Mouse (Mus musculus) cerebellum, postnatal 14 days (tissue): Measurements from ENCODE around the gene Tesmin.

Source experiments
- DNase-seq, 2 experiments: peaks; one replicate each; pipeline ENCODE4 v3.0.0; 2021; ENCODE audit warnings: mixed read lengths in 2 of 2

The Tesmin gene

GRCm38 (mm10) chr19:3449248-3449647, 60.6 kb downstream of the Tesmin start:
- DNase-seq = no peak

DNA sequence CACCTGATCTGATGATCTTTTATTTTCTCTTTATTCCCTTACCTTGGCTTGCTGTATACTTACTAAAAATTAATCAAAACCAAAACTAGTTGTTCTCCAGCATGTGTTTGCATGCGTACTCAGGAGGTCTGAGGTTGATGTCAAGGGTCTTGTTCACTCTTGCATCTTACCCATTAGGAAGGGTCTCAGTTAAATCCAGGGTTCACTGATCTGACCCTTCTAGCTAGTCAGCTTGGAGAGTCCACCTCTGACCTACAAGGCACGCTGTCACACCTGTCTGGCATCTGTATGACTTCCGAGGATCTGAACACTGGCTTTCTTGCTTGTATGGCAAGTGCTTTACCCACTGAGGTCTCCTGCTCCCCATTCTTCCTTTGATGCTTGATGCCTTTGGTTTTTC, 62.1 kb downstream of the Tesmin start:
- DNase-seq = no peak

DNA sequence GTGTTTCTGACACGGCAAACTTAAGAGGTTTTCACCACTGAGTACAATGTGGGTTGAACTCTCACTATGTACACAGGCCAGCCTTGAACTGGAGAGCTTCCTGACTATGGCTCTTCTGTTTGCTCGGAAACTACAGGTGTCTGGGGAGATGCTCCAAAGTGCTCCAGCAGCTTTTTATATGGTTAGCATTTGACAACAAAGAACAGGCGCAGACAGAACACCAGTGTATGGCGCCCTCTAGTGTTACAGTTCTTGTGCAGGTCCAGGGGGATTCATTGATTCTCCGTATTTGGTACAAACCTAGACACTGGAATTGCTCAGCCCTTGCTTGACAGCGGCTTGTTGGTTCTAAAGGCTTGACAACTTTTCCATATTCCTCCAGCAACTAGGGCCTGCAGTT, 62.5 kb downstream of the Tesmin start:
- peak; percentile 85 to 88 for DNase-seq

GRCm38 (mm10) chr19:3451649-3452048, 63.0 kb downstream of the Tesmin start:
- no peak for DNase-seq
